10 mouse cellular contexts compared by ENCODE assay signal in genomic region chr15:64434908-64435307, GRCm38 (mm10).
"Had no signal": no experiment of that assay in that cellular context is flagged by ENCODE, and none has a peak within 500 bp of the region (broad histone marks: within the 10 kb centered on the region; RNA-seq: fewer than 3 reads in every experiment).

No protein-coding gene starts in this region.

- H3K4me3 ChIP-seq: limb, embryonic 15.5 days; liver, embryonic 12.5 days; megakaryocyte, embryonic 14.5 days; midbrain, embryonic 13.5 days; neural tube, embryonic 13.5 days; stomach, embryonic 15.5 days had no signal

- H3K36me3 ChIP-seq: limb, embryonic 15.5 days; liver, embryonic 12.5 days; midbrain, embryonic 13.5 days; neural tube, embryonic 13.5 days; stomach, embryonic 15.5 days had no signal

- H3K4me2 ChIP-seq: limb, embryonic 15.5 days; liver, embryonic 12.5 days; lung, embryonic 14.5 days; midbrain, embryonic 13.5 days; neural tube, embryonic 13.5 days; stomach, embryonic 15.5 days had no signal

- DNase-seq: kidney, adult 11 months; thymus, postnatal 36 days had no signal

- H3K9me3 ChIP-seq: limb, embryonic 15.5 days; liver, embryonic 12.5 days; megakaryocyte, embryonic 14.5 days; midbrain, embryonic 13.5 days; neural tube, embryonic 13.5 days; stomach, embryonic 15.5 days had no signal

- ATAC-seq: liver, embryonic 12.5 days had no signal

- H3K27me3 ChIP-seq: limb, embryonic 15.5 days; liver, embryonic 12.5 days; midbrain, embryonic 13.5 days; neural tube, embryonic 13.5 days; stomach, embryonic 15.5 days had no signal

- H3K27ac ChIP-seq: limb, embryonic 15.5 days; liver, embryonic 12.5 days; macrophage; midbrain, embryonic 13.5 days; neural tube, embryonic 13.5 days; stomach, embryonic 15.5 days had no signal

- H3K9ac ChIP-seq: limb, embryonic 15.5 days; liver, embryonic 12.5 days; lung, embryonic 14.5 days; midbrain, embryonic 13.5 days; neural tube, embryonic 13.5 days; stomach, embryonic 15.5 days had no signal

- H3K4me1 ChIP-seq: limb, embryonic 15.5 days; liver, embryonic 12.5 days; megakaryocyte, embryonic 14.5 days; stomach, embryonic 15.5 days had no signal
